Mouse (Mus musculus) cerebellum, postnatal 10 days (tissue): ENCODE data around the gene Foxd3.
A peak's percentile ranks its signal among the peaks of the same experiment; 100 is the strongest.
"Not testable (repeated sequence)": the region's sequence is repeated elsewhere in the genome, so short reads cannot be mapped to it uniquely, and the experiment has no call there.

ENCODE experiments used
- DNase-seq, 2 experiments: peaks; one replicate each; pipeline ENCODE4 v3.0.0; 2021; ENCODE audit warnings: mixed read lengths in 2 of 2

Gene Foxd3

GRCm38 (mm10) chr4:99655937-99656604 lies at the start of gene Foxd3:
Foxd3 (plus strand) TSS chr4:99656299.
- DNase-seq = peak; percentile 34 to 48

GRCm38 (mm10) chr4:99612156-99612555 lies 43.9 kb upstream of the Foxd3 start:
- DNase-seq = no peak

GRCm38 (mm10) chr4:99612609-99613350 lies 43.3 kb upstream of the Foxd3 start:
- DNase-seq = no peak

- peak; percentile 30 to 35 for DNase-seq
Observed at GRCm38 (mm10) chr4:99626047-99626844, 29.9 kb upstream of the Foxd3 start.

GRCm38 (mm10) chr4:99627057-99627456 lies 29.0 kb upstream of the Foxd3 start:
- no peak for DNase-seq

GRCm38 (mm10) chr4:99636038-99636437 lies 20.1 kb upstream of the Foxd3 start:
- DNase-seq = no peak

- DNase-seq = no peak
Observed at GRCm38 (mm10) chr4:99636711-99637110, 19.4 kb upstream of the Foxd3 start.

GRCm38 (mm10) chr4:99640619-99641018 lies 15.5 kb upstream of the Foxd3 start:
- not testable (repeated sequence) for DNase-seq

GRCm38 (mm10) chr4:99641920-99642319 lies 14.2 kb upstream of the Foxd3 start:
- no peak for DNase-seq

GRCm38 (mm10) chr4:99645560-99645959 lies 10.5 kb upstream of the Foxd3 start:
- DNase-seq = no peak

- peak; percentile 31 to 37 for DNase-seq
Observed at GRCm38 (mm10) chr4:99650088-99650944, 5.8 kb upstream of the Foxd3 start.

- peak; percentile 46 to 57 for DNase-seq
Observed at GRCm38 (mm10) chr4:99650945-99651690, 5.0 kb upstream of the Foxd3 start.

GRCm38 (mm10) chr4:99651823-99652450 lies 4.2 kb upstream of the Foxd3 start:
- peak in 1 of 2 experiments; percentile 30 for DNase-seq

GRCm38 (mm10) chr4:99652576-99653210 lies 3.4 kb upstream of the Foxd3 start:
- peak in 1 of 2 experiments; percentile 40 for DNase-seq

- DNase-seq = peak in 1 of 2 experiments; percentile 48
Observed at GRCm38 (mm10) chr4:99653216-99653607, 2.9 kb upstream of the Foxd3 start.

- peak in 1 of 2 experiments; percentile 37 for DNase-seq
Observed at GRCm38 (mm10) chr4:99653608-99654221, 2.4 kb upstream of the Foxd3 start.

GRCm38 (mm10) chr4:99654621-99655296 lies 1.3 kb upstream of the Foxd3 start:
- DNase-seq = peak in 1 of 2 experiments; percentile 32

GRCm38 (mm10) chr4:99656605-99657429 lies 718 bp downstream of the Foxd3 start:
- DNase-seq = peak; percentile 42 to 52

GRCm38 (mm10) chr4:99657430-99657820 lies 1.3 kb downstream of the Foxd3 start:
- no peak for DNase-seq
